Mouse (Mus musculus): ENCODE data around the gene Cst12.

- no peak for TF ChIP-seq HCFC1 (IDR thresholded peaks at IDR 0.05; ENCODE audit: borderline replicate concordance, insufficient read depth, low read length)
- no peak for TF ChIP-seq ZNF384 (IDR thresholded peaks at IDR 0.05; ENCODE audit: low read depth, low read length)
- TF ChIP-seq CHD2 (IDR thresholded peaks at IDR 0.05; ENCODE audit: low read depth, low read length) = no peak
These were observed 45.2 kb upstream of the Cst12 start for GRCm38 (mm10) chr2:148743846-148744407.

Data from ES-E14 (cell line).